Mouse (Mus musculus): Measurements from ENCODE around the gene Efcc1. TPM values are rescaled to one million over a fixed set of nuclear protein-coding genes. Genes with fewer than 3 reads are reported as not detected.

The Efcc1 gene
- polyA plus RNA-seq, 1 experiment from 2014 or later = 1.3 TPM

GRCm38 (mm10) chr6:87730141-87730540, 528 bp upstream of the Efcc1 start:
- peaks cover 44% of the 10 kb centered on the region for H3K27me3 ChIP-seq (ENCODE audit: control insufficient read depth, insufficient read depth, low read length)
- H3K9me3 ChIP-seq (replicated peaks; ENCODE audit: control insufficient read depth, low read length) = no peaks in the 10 kb centered on the region
- WGBS = 22% methylated on average over 13 of the region's 13 CpGs
- no peak for ATAC-seq (ENCODE audit: insufficient read depth, low FRiP score)
- peak overlapping the region; percentile 90 for H3K4me2 ChIP-seq (ENCODE audit: low read depth, low read length)
- peak overlapping the region; percentile 73 for H3K9ac ChIP-seq (ENCODE audit: low read length)
- peak overlapping the region; percentile 32; the same call in 1 of the 2 replicates for H3K27ac ChIP-seq (ENCODE audit: low read length)
- peak overlapping the region; percentile 63 for H3K4me3 ChIP-seq (replicated peaks; ENCODE audit: low read length)
- peaks cover 18% of the 10 kb centered on the region for H3K4me1 ChIP-seq (ENCODE audit: control insufficient read depth, insufficient read depth, low read length)
- H3K36me3 ChIP-seq (ENCODE audit: control insufficient read depth, insufficient read depth, low read length) = no peaks in the 10 kb centered on the region

- no peaks in the 10 kb centered on the region for H3K36me3 ChIP-seq (ENCODE audit: control insufficient read depth, insufficient read depth, low read length)
- H3K4me2 ChIP-seq (ENCODE audit: low read depth, low read length) = peak overlapping the region; percentile 90
- peaks cover 18% of the 10 kb centered on the region for H3K4me1 ChIP-seq (ENCODE audit: control insufficient read depth, insufficient read depth, low read length)
- peak overlapping the region; percentile 73 for H3K9ac ChIP-seq (ENCODE audit: low read length)
- 7% methylated on average over 19 of the region's 19 CpGs for WGBS
- H3K27ac ChIP-seq (ENCODE audit: low read length) = no peak overlapping the region
- no peak for ATAC-seq (ENCODE audit: insufficient read depth, low FRiP score)
- H3K9me3 ChIP-seq (replicated peaks; ENCODE audit: control insufficient read depth, low read length) = no peaks in the 10 kb centered on the region
- peak overlapping the region; percentile 63 for H3K4me3 ChIP-seq (replicated peaks; ENCODE audit: low read length)
- peaks cover 44% of the 10 kb centered on the region for H3K27me3 ChIP-seq (ENCODE audit: control insufficient read depth, insufficient read depth, low read length)
These were observed 910 bp downstream of the Efcc1 start for GRCm38 (mm10) chr6:87731463-87732095.

GRCm38 (mm10) chr6:87732151-87733011, 1.7 kb downstream of the Efcc1 start:
- Histone ChIP-seq H3K9me3 (replicated peaks; ENCODE audit: control insufficient read depth, low read length) (no peaks in the 10 kb centered on the region), H3K36me3 (ENCODE audit: control insufficient read depth, insufficient read depth, low read length) (no peaks in the 10 kb centered on the region), H3K4me3 (replicated peaks; ENCODE audit: low read length) (peak overlapping the region; percentile 63), H3K4me2 (ENCODE audit: low read depth, low read length) (peak overlapping the region; percentile 90), H3K4me1 (ENCODE audit: control insufficient read depth, insufficient read depth, low read length) (peaks cover 18% of the 10 kb centered on the region), H3K27ac (ENCODE audit: low read length) (no peak overlapping the region), H3K9ac (ENCODE audit: low read length) (peak overlapping the region; percentile 46; the same call in 1 of the 2 replicates), H3K27me3 (ENCODE audit: control insufficient read depth, insufficient read depth, low read length) (peaks cover 44% of the 10 kb centered on the region)
- ATAC-seq (ENCODE audit: insufficient read depth, low FRiP score) = no peak
- 5% methylated on average over 51 of the region's 53 CpGs for WGBS

DNA sequence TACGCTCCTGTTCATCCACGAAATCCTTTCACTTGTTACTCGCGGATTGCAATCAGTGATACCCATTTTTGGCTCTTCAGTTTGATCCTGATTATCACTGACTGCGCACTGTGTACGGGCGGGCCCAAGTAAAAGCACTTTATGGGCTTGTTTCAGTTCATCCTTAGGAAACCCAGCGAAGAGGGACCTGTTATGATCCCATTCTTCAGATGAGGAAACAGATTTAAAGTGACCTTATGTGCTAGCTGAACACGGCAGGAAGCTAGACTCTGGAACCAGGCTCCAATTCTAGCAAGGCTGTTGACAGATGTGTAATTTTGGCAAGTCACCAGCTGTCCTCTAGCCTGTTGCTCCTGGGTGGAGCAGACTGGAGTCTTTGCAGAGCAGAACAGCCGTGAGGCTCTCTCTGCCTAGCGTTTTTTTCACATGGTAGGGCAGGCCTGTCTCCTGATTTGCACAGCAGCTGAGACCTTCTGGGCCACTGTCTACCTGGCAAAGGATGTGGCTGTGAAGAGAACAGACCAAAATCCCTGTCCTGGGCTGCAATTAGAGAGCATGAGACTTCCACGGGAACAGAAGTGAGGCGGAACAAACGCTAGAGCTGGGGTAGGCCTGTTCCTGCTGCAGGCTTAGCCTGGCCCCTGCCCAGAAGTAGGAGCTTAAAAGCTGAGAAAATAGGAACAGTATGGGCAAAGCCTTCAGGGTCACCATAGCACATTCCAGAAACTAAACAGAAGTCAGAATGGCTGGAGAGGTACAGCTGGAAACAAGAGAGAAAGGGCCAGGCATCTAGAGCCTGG, 2.7 kb downstream of the Efcc1 start:
- Histone ChIP-seq H3K36me3 (ENCODE audit: control insufficient read depth, insufficient read depth, low read length) (no peaks in the 10 kb centered on the region), H3K9ac (ENCODE audit: low read length) (no peak overlapping the region), H3K27me3 (ENCODE audit: control insufficient read depth, insufficient read depth, low read length) (peaks cover 44% of the 10 kb centered on the region), H3K4me3 (replicated peaks; ENCODE audit: low read length) (peak overlapping the region; percentile 63), H3K4me2 (ENCODE audit: low read depth, low read length) (peak overlapping the region; percentile 90), H3K9me3 (replicated peaks; ENCODE audit: control insufficient read depth, low read length) (no peaks in the 10 kb centered on the region), H3K27ac (ENCODE audit: low read length) (peak overlapping the region; percentile 68), H3K4me1 (ENCODE audit: control insufficient read depth, insufficient read depth, low read length) (peaks cover 21% of the 10 kb centered on the region)
- peak; percentile 52; the same call in 1 of the 2 replicates for ATAC-seq (ENCODE audit: insufficient read depth, low FRiP score)
- 32% methylated on average over 14 of the region's 14 CpGs for WGBS

DNA sequence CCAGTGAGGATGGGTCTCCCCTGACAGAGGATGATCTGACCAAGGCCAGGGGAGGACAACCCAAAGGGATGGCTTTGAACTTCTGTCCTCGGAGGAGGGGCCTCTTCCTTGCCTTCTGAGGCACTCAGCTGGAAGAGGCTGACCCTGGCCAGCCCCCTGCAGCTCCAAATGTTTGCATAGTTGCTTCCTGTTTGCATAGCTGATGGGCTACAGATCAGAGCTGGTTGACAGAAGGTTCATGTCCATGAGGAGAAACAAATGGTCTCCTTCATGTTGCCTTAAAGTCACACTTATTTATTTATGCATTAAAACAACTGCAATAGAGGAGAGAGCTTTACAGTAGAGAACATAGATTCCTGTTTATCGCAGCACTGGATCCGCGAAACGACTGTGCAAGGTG, 3.5 kb downstream of the Efcc1 start:
- H3K27ac ChIP-seq (ENCODE audit: low read length) = peak overlapping the region; percentile 68

DNA sequence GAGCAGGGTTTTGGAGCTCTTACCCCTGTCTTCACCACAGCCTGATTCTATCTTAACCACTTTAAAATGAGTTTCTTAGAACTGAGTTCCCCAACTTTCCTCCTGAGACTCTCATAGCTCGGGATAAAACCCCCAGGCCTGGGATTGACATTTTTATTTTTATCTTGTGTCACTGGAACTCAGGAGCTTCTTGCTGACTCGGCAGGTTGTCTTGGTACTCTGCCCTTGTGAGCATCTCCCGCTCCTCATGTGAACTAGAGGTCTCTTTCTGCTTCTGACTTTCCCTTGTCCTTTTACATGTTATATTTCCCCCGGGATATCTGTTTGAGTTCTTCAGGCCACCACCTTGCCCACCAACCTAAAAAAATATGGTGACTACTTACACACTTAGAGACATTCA, 6.3 kb downstream of the Efcc1 start:
- no peak overlapping the region for H3K9ac ChIP-seq (ENCODE audit: low read length)
- H3K4me1 ChIP-seq (ENCODE audit: control insufficient read depth, insufficient read depth, low read length) = peaks cover 21% of the 10 kb centered on the region

More for the DNA sequence above, 3.5 kb downstream of the Efcc1 start:
- Histone ChIP-seq H3K27me3 (ENCODE audit: control insufficient read depth, insufficient read depth, low read length) (peaks cover 44% of the 10 kb centered on the region), H3K4me1 (ENCODE audit: control insufficient read depth, insufficient read depth, low read length) (peaks cover 21% of the 10 kb centered on the region), H3K9ac (ENCODE audit: low read length) (no peak overlapping the region), H3K36me3 (ENCODE audit: control insufficient read depth, insufficient read depth, low read length) (no peaks in the 10 kb centered on the region), H3K4me2 (ENCODE audit: low read depth, low read length) (no peak overlapping the region), H3K9me3 (replicated peaks; ENCODE audit: control insufficient read depth, low read length) (no peaks in the 10 kb centered on the region), H3K4me3 (replicated peaks; ENCODE audit: low read length) (no peak overlapping the region)
- ATAC-seq (ENCODE audit: insufficient read depth, low FRiP score) = 0 out of 2 replicates have a peak, but pooled peaks have one; percentile 23
- WGBS = 23% methylated on average over 5 of the region's 5 CpGs

GRCm38 (mm10) chr6:87737921-87738626, 7.4 kb downstream of the Efcc1 start:
- 65% methylated on average over 4 of the region's 4 CpGs for WGBS
- Histone ChIP-seq H3K27ac (ENCODE audit: low read length) (no peak overlapping the region), H3K36me3 (ENCODE audit: control insufficient read depth, insufficient read depth, low read length) (no peaks in the 10 kb centered on the region), H3K9ac (ENCODE audit: low read length) (no peak overlapping the region), H3K9me3 (replicated peaks; ENCODE audit: control insufficient read depth, low read length) (no peaks in the 10 kb centered on the region), H3K27me3 (ENCODE audit: control insufficient read depth, insufficient read depth, low read length) (peaks cover 6% of the 10 kb centered on the region), H3K4me1 (ENCODE audit: control insufficient read depth, insufficient read depth, low read length) (peaks cover 13% of the 10 kb centered on the region; the same call in 1 of the 2 replicates), H3K4me2 (ENCODE audit: low read depth, low read length) (no peak overlapping the region), H3K4me3 (replicated peaks; ENCODE audit: low read length) (no peak overlapping the region)
- ATAC-seq (ENCODE audit: insufficient read depth, low FRiP score) = no peak

More for the DNA sequence above, 6.3 kb downstream of the Efcc1 start:
- no peak overlapping the region for H3K4me3 ChIP-seq (replicated peaks; ENCODE audit: low read length)
- 80% methylated on average over 4 of the region's 4 CpGs for WGBS
- H3K27me3 ChIP-seq (ENCODE audit: control insufficient read depth, insufficient read depth, low read length) = peaks cover 17% of the 10 kb centered on the region
- no peaks in the 10 kb centered on the region for H3K36me3 ChIP-seq (ENCODE audit: control insufficient read depth, insufficient read depth, low read length)
- no peak overlapping the region for H3K27ac ChIP-seq (ENCODE audit: low read length)
- ATAC-seq (ENCODE audit: insufficient read depth, low FRiP score) = no peak
- H3K9me3 ChIP-seq (replicated peaks; ENCODE audit: control insufficient read depth, low read length) = no peaks in the 10 kb centered on the region
- H3K4me2 ChIP-seq (ENCODE audit: low read depth, low read length) = no peak overlapping the region

DNA sequence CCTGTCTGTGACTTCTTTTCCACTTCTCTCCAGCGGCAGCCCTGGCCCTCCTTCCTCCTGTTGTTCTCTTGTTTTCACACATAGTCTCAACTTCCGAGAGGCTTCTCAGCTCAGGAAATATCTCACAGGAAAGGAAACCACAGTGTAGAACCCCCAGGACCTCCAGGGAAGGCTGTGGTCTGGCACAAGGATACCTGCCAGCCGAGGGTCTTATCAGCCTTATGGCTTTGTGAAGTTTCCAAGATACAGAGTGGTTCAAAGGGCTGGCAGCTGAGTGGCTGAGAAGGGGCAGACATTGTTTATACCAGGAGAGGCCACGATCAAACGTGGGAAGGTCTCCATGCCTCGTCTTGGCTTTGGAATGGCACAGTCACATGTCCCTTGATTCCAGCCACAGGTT, 9.2 kb downstream of the Efcc1 start:
- Histone ChIP-seq H3K36me3 (ENCODE audit: control insufficient read depth, insufficient read depth, low read length) (no peaks in the 10 kb centered on the region), H3K9ac (ENCODE audit: low read length) (no peak overlapping the region), H3K4me3 (replicated peaks; ENCODE audit: low read length) (no peak overlapping the region), H3K27ac (ENCODE audit: low read length) (no peak overlapping the region), H3K9me3 (replicated peaks; ENCODE audit: control insufficient read depth, low read length) (no peaks in the 10 kb centered on the region), H3K4me2 (ENCODE audit: low read depth, low read length) (no peak overlapping the region), H3K4me1 (ENCODE audit: control insufficient read depth, insufficient read depth, low read length) (0 out of 2 replicates have a peak, but pooled peaks cover 4% of the 10 kb centered on the region), H3K27me3 (ENCODE audit: control insufficient read depth, insufficient read depth, low read length) (no peaks in the 10 kb centered on the region)
- ATAC-seq (ENCODE audit: insufficient read depth, low FRiP score) = no peak
- 35% methylated on average over 6 of the region's 6 CpGs for WGBS

Data from stomach, embryonic 16.5 days (tissue).